Mouse (Mus musculus) macrophage (primary cell): ENCODE data around the gene Trim63. TPM values are rescaled to one million over a fixed set of nuclear protein-coding genes. Genes with fewer than 3 reads are reported as not detected.

ENCODE experiments used
- H3K27ac ChIP-seq: fragments of 350-480 bp; formaldehyde crosslinking; 2 replicates; pipeline ENCODE4 v1.9.0; 2021
- H3K36me3 ChIP-seq: fragments of 350-480 bp; formaldehyde crosslinking; 2 replicates; pipeline ENCODE4 v1.9.0; 2021; ENCODE audit errors: inconsistent target
- H3K4me3 ChIP-seq: fragments of 350-480 bp; formaldehyde crosslinking; 2 replicates; pipeline ENCODE4 v1.9.0; 2021; ENCODE audit errors: inconsistent target
- H3K79me2 ChIP-seq: fragments of 350-480 bp; formaldehyde crosslinking; 2 replicates; pipeline ENCODE4 v1.9.0; 2021; ENCODE audit errors: inconsistent target
- WGBS: methylation state at CpG from one replicate; pipeline ENCODE4 v1.1.7; 2026; ENCODE audit warnings: inconsistent platforms; ENCODE audit not compliant: missing documents; 5-methylcytosine and 5-hydroxymethylcytosine counted together
- polyA plus RNA-seq: library from polyadenylated mRNA; stranded (reverse); fragments of 250-400 nt; gene quantifications from 3 replicates; pipeline ENCODE4 v1.2.4, GENCODE M21; 2018; ENCODE audit warnings: inconsistent platforms

Gene Trim63
- polyA plus RNA-seq, 1 experiment from 2014 or later = not detected

- Histone ChIP-seq H3K27ac (no peak within 1 kb of the TSS), H3K4me3 (no peak within 1 kb of the TSS), H3K36me3 (no peaks in the 10 kb centered on the region), H3K79me2 (no peaks in the 10 kb centered on the region)
- WGBS = 8% methylated on average over 60 of the region's 61 CpGs
These were observed 28.4 kb downstream of the Trim63 start, which contains the start of gene Slc30a2 for GRCm38 (mm10) chr4:134343071-134344031. Slc30a2 (plus strand) TSS chr4:134343181.

GRCm38 (mm10) chr4:134344620-134345019, 29.7 kb downstream of the Trim63 start:
- H3K79me2 ChIP-seq = no peaks in the 10 kb centered on the region
- no peak overlapping the region for H3K4me3 ChIP-seq
- no peak overlapping the region for H3K27ac ChIP-seq
- H3K36me3 ChIP-seq = no peaks in the 10 kb centered on the region
- 75% methylated on average over 3 of the region's 3 CpGs for WGBS

GRCm38 (mm10) chr4:134345802-134346201, 30.9 kb downstream of the Trim63 start:
- WGBS = 91% methylated on average over 14 of the region's 15 CpGs
- H3K27ac ChIP-seq = no peak overlapping the region
- H3K4me3 ChIP-seq = no peak overlapping the region
- no peaks in the 10 kb centered on the region for H3K79me2 ChIP-seq
- H3K36me3 ChIP-seq = no peaks in the 10 kb centered on the region

GRCm38 (mm10) chr4:134348078-134348477, 33.2 kb downstream of the Trim63 start:
- 90% methylated on average over 11 of the region's 11 CpGs for WGBS
- Histone ChIP-seq H3K36me3 (no peaks in the 10 kb centered on the region), H3K4me3 (no peak overlapping the region), H3K27ac (no peak overlapping the region), H3K79me2 (no peaks in the 10 kb centered on the region)

GRCm38 (mm10) chr4:134348545-134348944, 33.6 kb downstream of the Trim63 start:
- 90% methylated on average over 5 of the region's 5 CpGs for WGBS
- Histone ChIP-seq H3K79me2 (no peaks in the 10 kb centered on the region), H3K4me3 (no peak overlapping the region), H3K36me3 (no peaks in the 10 kb centered on the region), H3K27ac (no peak overlapping the region)

- 88% methylated on average over 7 of the region's 7 CpGs for WGBS
- no peak overlapping the region for H3K4me3 ChIP-seq
- no peaks in the 10 kb centered on the region for H3K79me2 ChIP-seq
- H3K36me3 ChIP-seq = no peaks in the 10 kb centered on the region
- no peak overlapping the region for H3K27ac ChIP-seq
These were observed 34.9 kb downstream of the Trim63 start for GRCm38 (mm10) chr4:134349829-134350228.

GRCm38 (mm10) chr4:134350641-134351040, 35.7 kb downstream of the Trim63 start:
- Histone ChIP-seq H3K4me3 (no peak overlapping the region), H3K27ac (no peak overlapping the region), H3K79me2 (no peaks in the 10 kb centered on the region), H3K36me3 (no peaks in the 10 kb centered on the region)
- WGBS = 81% methylated on average over 6 of the region's 6 CpGs

- H3K36me3 ChIP-seq = no peaks in the 10 kb centered on the region
- no peak overlapping the region for H3K27ac ChIP-seq
- H3K4me3 ChIP-seq = no peak overlapping the region
- H3K79me2 ChIP-seq = no peaks in the 10 kb centered on the region
- 66% methylated on average over 18 of the region's 18 CpGs for WGBS
These were observed 36.7 kb downstream of the Trim63 start for GRCm38 (mm10) chr4:134351329-134352260.

- Histone ChIP-seq H3K36me3 (no peaks in the 10 kb centered on the region), H3K79me2 (no peaks in the 10 kb centered on the region), H3K4me3 (no peak overlapping the region), H3K27ac (no peak overlapping the region)
- WGBS = 93% methylated on average over 12 of the region's 12 CpGs
These were observed 37.4 kb downstream of the Trim63 start for GRCm38 (mm10) chr4:134352261-134352707.

GRCm38 (mm10) chr4:134352929-134353328, 38.0 kb downstream of the Trim63 start:
- H3K36me3 ChIP-seq = no peaks in the 10 kb centered on the region
- H3K4me3 ChIP-seq = no peak overlapping the region
- 95% methylated on average over 7 of the region's 7 CpGs for WGBS
- no peak overlapping the region for H3K27ac ChIP-seq
- no peaks in the 10 kb centered on the region for H3K79me2 ChIP-seq

GRCm38 (mm10) chr4:134353527-134354409, 38.8 kb downstream of the Trim63 start:
- H3K4me3 ChIP-seq = no peak overlapping the region
- H3K27ac ChIP-seq = no peak overlapping the region
- no peaks in the 10 kb centered on the region for H3K36me3 ChIP-seq
- no peaks in the 10 kb centered on the region for H3K79me2 ChIP-seq
- WGBS = 65% methylated on average over 5 of the region's 5 CpGs

- Histone ChIP-seq H3K4me3 (no peak overlapping the region), H3K27ac (no peak overlapping the region), H3K79me2 (no peaks in the 10 kb centered on the region), H3K36me3 (no peaks in the 10 kb centered on the region)
- 70% methylated on average over 16 of the region's 16 CpGs for WGBS
These were observed 41.0 kb downstream of the Trim63 start for GRCm38 (mm10) chr4:134355841-134356452.

- Histone ChIP-seq H3K79me2 (no peaks in the 10 kb centered on the region), H3K27ac (no peak overlapping the region), H3K36me3 (no peaks in the 10 kb centered on the region), H3K4me3 (no peak overlapping the region)
- WGBS = 28% methylated on average over 22 of the region's 22 CpGs
These were observed 41.9 kb downstream of the Trim63 start for GRCm38 (mm10) chr4:134356591-134357460.
